Mouse (Mus musculus): ENCODE measurements at regions not wholly inside any gene's neighbourhood (a gene's known extent, or its start where the extent isn't known, plus 50 kb on each side); places are given as distances from the start of the nearest gene placed in this dataset.
A peak's percentile ranks its signal among the peaks of the same experiment; 100 is the strongest.
"Not testable (repeated sequence)": the region's sequence is repeated elsewhere in the genome, so short reads cannot be mapped to it uniquely, and the experiment has no call there.

GRCm38 (mm10) chr4:53261556-53262140 lies 102.0 kb upstream of the Abca1 start:
- DNase-seq = no peak

DNA sequence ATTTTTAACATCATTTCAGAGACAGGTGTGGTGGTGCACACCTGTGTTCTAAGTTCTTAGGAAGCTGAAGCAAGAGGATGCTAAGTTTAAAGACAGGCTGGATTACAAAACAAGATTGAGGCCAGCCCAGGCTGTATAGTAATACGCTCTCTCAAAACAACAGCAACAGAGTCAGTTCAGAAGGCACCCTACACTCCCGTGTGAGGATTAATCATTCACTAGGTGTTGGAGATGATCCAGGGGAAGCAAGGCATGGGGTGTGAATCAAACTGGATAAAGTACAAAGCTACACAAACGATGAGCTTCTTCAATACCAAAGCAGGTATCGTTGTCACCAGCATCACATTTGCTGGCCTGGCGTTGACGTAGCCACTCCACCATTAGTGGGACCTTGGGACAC lies 99.3 kb upstream of the Abca1 start:
- no peak for DNase-seq

DNA sequence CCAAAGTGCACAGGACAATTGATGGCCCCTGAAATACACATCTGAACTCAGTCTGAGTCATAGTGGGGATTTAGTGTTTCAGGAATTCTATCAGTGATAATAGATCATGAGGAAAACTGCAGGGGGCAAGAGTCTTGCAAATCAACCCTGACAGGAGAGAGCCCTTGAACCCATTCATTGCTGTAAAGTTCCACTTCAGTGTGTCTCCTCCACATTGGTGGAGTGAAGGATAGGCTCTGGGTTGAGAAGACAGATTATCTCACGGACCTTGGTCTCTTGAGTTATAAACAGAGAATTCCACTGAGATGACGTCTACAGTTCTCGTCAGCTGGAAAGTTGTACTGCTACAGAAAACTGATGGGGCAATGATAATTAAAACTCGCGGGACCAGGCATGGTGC lies 97.3 kb upstream of the Abca1 start:
- no peak for DNase-seq

GRCm38 (mm10) chr4:53254483-53254882 lies 94.8 kb upstream of the Abca1 start:
- no peak for DNase-seq

DNA sequence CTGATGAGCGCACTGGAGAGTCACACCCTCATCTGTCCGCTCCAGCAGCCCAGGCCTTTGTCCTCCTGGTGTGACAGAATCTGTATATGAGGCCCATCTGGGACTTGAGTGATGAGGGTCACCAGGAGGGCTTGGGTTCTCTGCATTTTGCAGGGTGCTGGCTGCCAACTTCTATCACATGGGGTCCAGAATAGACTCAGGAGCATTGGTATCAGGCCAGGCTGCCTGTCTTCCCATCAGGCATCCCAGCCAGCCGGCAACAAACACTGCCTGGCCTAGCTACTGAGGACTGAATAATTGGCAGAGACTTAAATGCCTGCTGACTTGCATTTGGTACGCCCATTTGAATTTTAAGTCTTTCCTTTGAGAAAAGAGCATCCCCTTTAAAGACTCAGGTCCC lies 94.0 kb upstream of the Abca1 start:
- DNase-seq = no peak

DNA sequence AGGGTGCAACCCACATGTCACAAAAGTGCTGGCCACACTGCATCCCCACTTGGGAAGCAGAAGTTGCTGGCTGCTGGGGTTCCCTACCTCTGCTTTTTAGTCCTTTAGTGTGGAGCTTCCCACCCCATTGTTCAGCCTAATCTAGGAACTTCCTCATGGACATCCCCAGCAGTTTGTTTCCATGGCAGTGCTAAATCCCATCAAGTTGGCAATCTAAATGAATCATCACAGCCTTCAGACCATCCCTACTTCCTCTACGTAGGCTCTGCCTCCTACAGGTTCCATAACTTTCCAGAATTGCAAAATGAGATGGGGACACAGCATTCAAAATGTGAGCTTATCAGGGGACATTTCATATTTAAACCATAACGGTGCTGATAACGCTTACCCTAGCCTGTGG lies 90.6 kb upstream of the Abca1 start:
- DNase-seq = no peak

DNA sequence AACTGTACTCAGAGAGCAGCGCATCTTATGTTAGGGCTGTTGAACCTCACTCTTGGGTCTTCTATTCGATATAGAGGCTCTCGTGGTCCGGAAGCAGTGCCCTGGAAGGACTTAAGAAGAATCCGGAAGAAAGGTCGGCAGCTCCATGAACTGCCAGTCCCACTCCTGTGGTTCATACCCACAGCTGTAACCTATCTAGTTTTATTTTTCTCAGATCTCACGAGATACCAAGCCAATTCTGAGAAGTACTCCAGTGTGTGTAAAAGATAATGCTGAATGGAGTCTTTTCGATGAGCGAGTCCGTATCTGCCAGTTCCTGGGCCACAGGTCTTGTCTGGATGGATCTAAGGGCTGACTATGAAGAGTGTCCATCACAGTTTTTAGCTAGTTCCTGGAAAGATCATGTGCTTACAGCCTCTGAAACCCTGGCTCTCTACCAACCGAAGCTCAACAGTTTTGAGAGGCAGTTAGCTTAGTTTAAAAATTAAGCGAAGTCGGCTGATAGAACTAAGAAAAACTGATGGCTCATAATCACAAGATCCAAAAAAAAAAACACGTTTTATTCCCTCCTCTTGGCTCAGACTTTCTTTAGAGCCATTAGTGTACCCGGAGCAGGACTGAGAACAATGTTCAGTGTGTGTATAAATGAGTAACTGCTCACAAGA lies 86.5 kb upstream of the Abca1 start:
- DNase-seq = no peak

- DNase-seq = no peak
Measured at GRCm38 (mm10) chr4:53245553-53245952, 85.9 kb upstream of the Abca1 start.

DNA sequence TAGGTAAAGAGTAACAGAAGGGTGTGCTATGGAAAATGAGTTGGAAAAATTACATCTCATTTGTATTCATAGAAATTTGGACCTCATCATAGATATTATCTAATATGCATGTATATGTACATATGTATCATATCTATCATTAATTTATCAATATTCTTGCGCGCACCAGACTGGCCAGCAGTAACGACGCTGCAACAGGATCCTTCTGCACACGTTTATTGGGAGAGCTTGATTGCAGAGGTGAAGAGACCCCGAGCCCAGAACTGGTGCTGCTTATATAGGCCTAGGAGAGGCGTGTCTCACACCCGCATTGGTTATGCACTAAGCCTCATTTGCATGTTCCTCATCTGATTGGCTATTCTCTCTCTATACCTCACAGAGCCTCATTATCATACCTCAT lies 83.8 kb upstream of the Abca1 start:
- not testable (repeated sequence) for DNase-seq

GRCm38 (mm10) chr4:53239856-53240255 lies 80.2 kb upstream of the Abca1 start:
- DNase-seq = no peak

GRCm38 (mm10) chr4:53238314-53239259 lies 78.9 kb upstream of the Abca1 start:
- DNase-seq = no peak

DNA sequence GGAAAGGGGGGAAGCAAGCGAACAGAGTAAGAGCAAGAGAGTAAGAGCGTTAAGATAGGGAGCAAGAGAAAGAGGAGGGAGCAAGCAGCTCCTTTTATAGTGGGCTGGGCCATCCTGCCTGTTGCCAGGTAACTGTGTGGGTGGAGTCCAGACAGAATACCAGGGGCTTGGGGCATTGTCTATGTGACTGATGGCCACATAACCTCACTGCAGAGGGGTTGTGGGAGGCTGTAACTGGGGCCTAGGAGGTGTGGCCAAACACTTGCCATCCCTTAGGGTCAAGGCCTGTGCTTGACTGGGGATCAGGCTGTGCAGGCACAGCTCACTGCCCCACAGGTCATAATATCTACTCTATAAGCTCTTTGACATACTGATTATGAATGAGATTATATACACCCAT lies 76.2 kb upstream of the Abca1 start:
- peak; percentile 38 for DNase-seq

- no peak for DNase-seq
Measured at GRCm38 (mm10) chr4:53232436-53232835, 72.7 kb upstream of the Abca1 start.

- DNase-seq = no peak
Measured at GRCm38 (mm10) chr4:53231867-53232266, 72.2 kb upstream of the Abca1 start.

DNA sequence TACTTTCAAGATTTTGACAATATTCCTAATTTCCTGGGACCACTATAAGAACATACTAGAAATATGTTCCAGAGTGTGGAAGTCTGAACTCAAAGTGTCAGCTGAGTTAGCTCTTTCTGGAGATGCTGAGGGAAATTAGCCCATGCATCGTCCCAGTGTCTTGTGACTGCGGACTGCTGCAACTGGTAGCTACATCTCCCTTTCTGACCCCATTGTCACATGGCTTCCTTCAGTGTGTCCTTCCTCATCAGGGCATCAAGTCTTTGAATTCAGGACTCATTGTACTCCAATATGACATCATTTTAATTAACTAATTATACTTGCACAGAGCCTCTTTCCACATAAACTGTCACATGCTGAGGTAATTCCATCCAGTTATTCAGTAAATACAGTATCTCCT lies 71.4 kb upstream of the Abca1 start:
- no peak for DNase-seq

- peak; percentile 36 for DNase-seq
Measured at GRCm38 (mm10) chr4:53228444-53228843, 68.7 kb upstream of the Abca1 start.

- DNase-seq = no peak
Measured at GRCm38 (mm10) chr4:53227771-53228170, 68.1 kb upstream of the Abca1 start.

- DNase-seq = no peak
Measured at GRCm38 (mm10) chr4:53227071-53227470, 67.4 kb upstream of the Abca1 start.

- DNase-seq = no peak
Measured at GRCm38 (mm10) chr4:53226376-53226775, 66.7 kb upstream of the Abca1 start.

- DNase-seq = no peak
Measured at GRCm38 (mm10) chr4:53223379-53223778, 63.7 kb upstream of the Abca1 start.

- DNase-seq = no peak
Measured at GRCm38 (mm10) chr4:53220809-53221208, 61.1 kb upstream of the Abca1 start.

GRCm38 (mm10) chr4:53219351-53219750 lies 59.7 kb upstream of the Abca1 start:
- no peak for DNase-seq

GRCm38 (mm10) chr4:53218752-53219151 lies 59.1 kb upstream of the Abca1 start:
- DNase-seq = no peak

GRCm38 (mm10) chr4:53218291-53218640 lies 58.6 kb upstream of the Abca1 start:
- no peak for DNase-seq

Measured in embryo, embryonic 11 days (tissue).